Mouse (Mus musculus): ENCODE results near the gene Ankrd22. TPM values are rescaled to one million over a fixed set of nuclear protein-coding genes. Genes with fewer than 3 reads are reported as not detected.

The Ankrd22 gene
- polyA plus RNA-seq, 1 experiment = 24.8 TPM

- no peak for DNase-seq (ENCODE audit: low spot score)
Observed at GRCm38 (mm10) chr19:34095381-34095780, 70.5 kb downstream of the Ankrd22 start.

- no peak for DNase-seq (ENCODE audit: low spot score)
Observed at GRCm38 (mm10) chr19:34089011-34089680, 76.7 kb downstream of the Ankrd22 start.

- DNase-seq (ENCODE audit: low spot score) = no peak
Observed at GRCm38 (mm10) chr19:34078130-34078529, 87.7 kb downstream of the Ankrd22 start.

GRCm38 (mm10) chr19:34074239-34074638 lies 91.6 kb downstream of the Ankrd22 start:
- DNase-seq (ENCODE audit: low spot score) = no peak

Other genes starting within 250 kb of the Ankrd22 start
- not detected in 2 replicates for gene Lipf, start 204.9 kb downstream of the Ankrd22 start, polyA plus RNA-seq (2012; rRNA removed)
- gene Lipk, start 157.8 kb downstream of the Ankrd22 start, polyA plus RNA-seq (2012; rRNA removed) = 1.1 and 1.5 TPM in 2 replicates
- not detected in 2 replicates for gene Lipn, start 98.7 kb downstream of the Ankrd22 start, polyA plus RNA-seq (2012; rRNA removed)
- gene Lipm, start 65.1 kb downstream of the Ankrd22 start, polyA plus RNA-seq (2012; rRNA removed) = 0.01 and 0.06 TPM in 2 replicates
- gene Stambpl1, start 26.2 kb upstream of the Ankrd22 start, polyA plus RNA-seq (2012; rRNA removed) = 10.9 and 11.2 TPM in 2 replicates
- 9,918 and 11,190 TPM in 2 replicates for gene Acta2, start 89.5 kb upstream of the Ankrd22 start, polyA plus RNA-seq (2012; rRNA removed)
- 15.6 and 16.7 TPM in 2 replicates for gene Fas, start 124.6 kb upstream of the Ankrd22 start, polyA plus RNA-seq (2012; rRNA removed)